Mouse (Mus musculus) kidney, postnatal 14 days (tissue): ENCODE results near the gene Rhbdl1.
A peak's percentile ranks its signal among the peaks of the same experiment; 100 is the strongest.
"Not testable (repeated sequence)": the region's sequence is repeated elsewhere in the genome, so short reads cannot be mapped to it uniquely, and the experiment has no call there.

ENCODE experiments used
- DNase-seq: peaks from one replicate; pipeline ENCODE4 v3.0.0; 2022; ENCODE audit warnings: mixed read lengths

The Rhbdl1 gene

DNA sequence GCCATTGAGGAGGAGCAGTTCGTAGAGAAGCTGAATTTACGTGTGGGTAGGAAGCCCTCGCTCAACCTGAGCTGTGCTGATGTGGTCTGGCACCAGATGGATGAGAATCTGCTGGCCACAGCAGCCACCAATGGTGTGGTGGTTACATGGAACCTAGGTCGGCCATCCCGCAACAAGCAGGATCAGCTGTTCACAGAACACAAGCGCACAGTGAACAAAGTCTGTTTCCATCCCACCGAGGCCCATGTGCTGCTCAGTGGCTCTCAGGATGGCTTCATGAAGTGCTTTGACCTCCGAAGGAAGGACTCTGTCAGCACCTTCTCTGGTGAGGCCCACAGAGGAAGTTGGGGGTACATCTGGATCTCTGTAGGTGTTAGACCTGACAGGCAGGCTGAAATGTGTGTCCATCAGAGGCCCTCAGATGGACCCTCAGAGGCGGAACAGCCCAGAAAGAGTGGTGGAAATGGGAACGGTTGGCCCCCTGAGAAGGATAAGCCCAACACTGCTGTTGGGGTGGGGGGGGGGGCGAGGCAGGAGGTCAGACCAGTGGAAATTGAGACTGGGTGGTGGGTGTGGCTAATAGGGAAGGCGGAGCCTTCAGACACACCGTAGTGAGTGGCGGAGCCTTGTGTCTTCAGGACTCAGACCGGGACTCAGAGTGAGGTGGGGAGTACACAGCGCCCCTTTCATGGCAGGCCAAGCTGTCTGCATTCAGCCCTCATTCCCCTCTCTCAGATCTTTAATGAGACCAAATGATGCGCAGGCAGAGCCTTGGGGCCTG lies 12.5 kb downstream of the Rhbdl1 start:
- no peak for DNase-seq

DNA sequence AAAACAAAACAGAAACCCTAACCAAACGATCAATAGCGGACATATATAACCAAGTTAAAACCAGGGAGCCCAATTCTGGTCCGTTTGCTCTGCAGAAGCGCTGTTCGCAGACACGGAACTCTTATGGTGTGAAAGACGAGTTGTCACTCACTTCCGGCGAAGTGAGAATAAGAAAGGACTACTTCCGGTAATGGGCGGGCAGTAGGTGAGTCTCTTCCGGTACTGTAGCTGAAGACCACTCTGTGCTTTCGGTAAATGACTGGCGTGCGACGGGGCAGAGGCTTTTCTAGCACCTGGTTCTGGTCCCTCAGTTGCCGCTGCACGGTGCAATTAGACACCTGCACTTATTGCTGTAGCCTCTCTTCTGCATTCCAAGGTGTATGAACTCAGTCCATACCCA lies 13.6 kb downstream of the Rhbdl1 start, which contains the start of gene Wdr24:
Wdr24 (plus strand) TSS at position 176 of the 400 bp plus-strand sequence.
- peak; percentile 86 for DNase-seq

- no peak for DNase-seq
These were observed 18.0 kb downstream of the Rhbdl1 start for GRCm38 (mm10) chr17:25818851-25819780.

- DNase-seq, result no peak
These were observed 19.4 kb downstream of the Rhbdl1 start for GRCm38 (mm10) chr17:25817662-25818061.

- DNase-seq, result peak; percentile 90
These were observed 23.6 kb downstream of the Rhbdl1 start for GRCm38 (mm10) chr17:25813471-25813870.

DNA sequence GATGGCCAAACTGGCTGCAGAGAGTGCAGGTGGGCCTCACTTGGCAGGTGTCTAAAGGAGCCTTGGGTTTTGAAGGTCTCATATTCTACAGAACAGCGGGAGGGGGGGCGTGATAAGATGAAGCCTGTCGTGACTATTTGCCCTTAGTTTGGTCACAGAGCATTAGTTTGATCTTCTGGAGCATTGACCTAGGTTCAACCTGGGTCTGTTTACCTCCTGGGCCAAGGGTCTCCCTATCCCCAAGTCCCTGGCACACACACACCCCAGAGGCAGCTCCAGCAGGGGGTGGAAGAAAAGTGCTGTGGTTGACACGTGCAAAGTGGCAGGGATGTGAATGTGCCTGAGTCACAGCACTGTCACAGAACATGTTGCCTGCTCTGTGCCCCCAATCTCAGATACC lies 26.2 kb downstream of the Rhbdl1 start:
- DNase-seq, result no peak

GRCm38 (mm10) chr17:25809606-25810340 lies 27.3 kb downstream of the Rhbdl1 start:
- no peak for DNase-seq

GRCm38 (mm10) chr17:25808789-25809605 lies 28.1 kb downstream of the Rhbdl1 start, which contains the start of gene Fbxl16:
Gene Fbxl16, plus strand, starts transcription at chr17:25809085.
- peak; percentile 84 for DNase-seq

DNA sequence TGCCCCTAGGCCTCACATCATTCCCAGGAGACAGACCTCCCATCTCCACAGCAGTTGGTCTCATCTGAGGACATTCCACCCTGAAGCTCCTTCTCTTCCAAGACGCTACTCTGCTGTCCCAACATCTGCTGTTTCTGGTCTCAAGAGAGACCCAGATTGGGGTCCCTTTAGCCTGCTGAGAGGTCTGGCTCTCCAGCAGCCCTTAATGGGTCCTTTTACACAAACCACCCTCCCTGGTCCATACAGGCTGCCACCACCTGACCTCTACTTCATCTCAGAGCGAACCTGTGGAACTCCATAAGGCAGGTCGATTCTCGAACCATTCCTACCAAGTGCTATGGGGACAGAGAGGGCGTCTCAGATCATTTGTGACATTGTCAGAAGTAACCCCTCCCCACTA lies 29.1 kb downstream of the Rhbdl1 start:
- no peak for DNase-seq

GRCm38 (mm10) chr17:25807452-25807851 lies 29.6 kb downstream of the Rhbdl1 start:
- DNase-seq, result not testable (repeated sequence)

- DNase-seq, result no peak
These were observed 30.6 kb downstream of the Rhbdl1 start for GRCm38 (mm10) chr17:25806507-25806906.

- DNase-seq, result no peak
These were observed 34.1 kb downstream of the Rhbdl1 start for GRCm38 (mm10) chr17:25802825-25803517.

DNA sequence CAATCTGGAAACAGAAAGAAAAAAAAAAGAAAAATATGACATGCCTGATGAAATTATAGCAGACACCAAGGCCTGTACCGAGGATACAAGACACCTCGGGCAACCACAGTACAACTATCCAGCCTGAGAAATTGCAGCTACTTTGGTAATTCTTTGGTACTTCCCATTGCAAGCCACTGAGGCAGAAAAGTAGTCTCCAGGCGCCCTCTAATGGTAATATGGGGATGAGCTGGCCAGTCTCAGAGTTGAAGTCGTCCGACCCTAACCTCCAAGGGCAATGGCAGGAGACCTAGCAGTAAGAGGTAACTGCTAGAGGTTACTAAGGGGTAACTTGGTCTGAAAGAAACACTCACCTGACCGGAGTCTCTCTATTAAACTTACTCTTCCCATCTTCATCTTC lies 36.1 kb downstream of the Rhbdl1 start:
- peak; percentile 81 for DNase-seq

- DNase-seq, result peak; percentile 93
These were observed 40.1 kb downstream of the Rhbdl1 start, which contains the start of gene Metrn for GRCm38 (mm10) chr17:25796951-25797369. Gene Metrn, minus strand, starts transcription at chr17:25797136.

DNA sequence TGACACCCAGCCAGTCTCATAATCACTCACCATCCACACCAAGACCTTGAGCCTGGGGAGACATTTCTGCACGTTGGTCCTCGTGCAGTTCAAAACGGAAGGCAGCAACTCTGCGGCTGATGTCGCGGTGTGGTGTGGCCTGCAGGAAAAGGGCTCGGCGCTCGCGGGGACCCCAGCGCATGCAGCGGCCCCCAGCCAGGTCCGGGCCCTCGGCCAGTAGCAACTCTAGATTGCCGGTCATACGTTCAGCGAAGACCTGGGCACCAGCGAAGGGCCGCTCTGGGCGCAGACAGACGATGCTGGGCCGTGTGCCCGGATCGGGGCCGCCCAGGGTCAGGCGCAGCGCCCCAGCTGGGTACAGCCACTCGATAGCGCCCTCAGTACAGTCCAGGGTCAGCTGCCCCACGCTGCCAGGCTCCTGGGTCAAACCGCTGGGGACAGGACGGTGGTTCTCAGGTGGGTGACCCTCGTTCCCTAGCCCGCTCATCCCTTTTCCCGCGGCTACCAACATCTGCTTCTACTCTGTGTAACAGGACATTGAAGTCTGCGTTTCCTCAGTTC lies 40.8 kb downstream of the Rhbdl1 start:
- peak; percentile 54 for DNase-seq

DNA sequence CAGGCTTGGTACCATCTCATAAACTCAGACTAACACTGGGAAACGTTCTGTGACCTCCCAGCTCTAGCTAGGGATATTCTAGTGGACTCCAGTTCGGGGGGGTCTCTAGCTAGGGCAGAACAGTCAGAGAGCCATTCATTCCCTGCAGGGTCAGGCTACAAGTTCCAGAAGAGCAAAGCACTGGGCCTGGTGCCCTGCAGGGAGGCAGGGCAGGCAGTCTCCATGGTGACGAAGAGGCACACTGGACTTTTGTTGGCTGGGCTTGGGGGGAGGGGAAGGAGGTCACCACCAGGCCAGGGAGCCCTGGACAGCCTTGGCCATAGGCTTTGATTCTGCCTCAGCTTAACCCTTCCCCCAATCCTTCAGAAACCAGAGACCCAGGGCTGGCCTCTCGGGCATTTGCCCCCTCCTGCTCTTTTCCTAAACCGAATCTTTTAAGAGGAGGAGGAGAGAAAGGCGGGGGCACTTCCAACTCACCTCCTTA lies 41.4 kb downstream of the Rhbdl1 start, which contains the start of gene AC134908.4:
AC134908.4 (minus strand) TSS at position 51 of the 484 bp plus-strand sequence.
- DNase-seq, result peak; percentile 80

DNA sequence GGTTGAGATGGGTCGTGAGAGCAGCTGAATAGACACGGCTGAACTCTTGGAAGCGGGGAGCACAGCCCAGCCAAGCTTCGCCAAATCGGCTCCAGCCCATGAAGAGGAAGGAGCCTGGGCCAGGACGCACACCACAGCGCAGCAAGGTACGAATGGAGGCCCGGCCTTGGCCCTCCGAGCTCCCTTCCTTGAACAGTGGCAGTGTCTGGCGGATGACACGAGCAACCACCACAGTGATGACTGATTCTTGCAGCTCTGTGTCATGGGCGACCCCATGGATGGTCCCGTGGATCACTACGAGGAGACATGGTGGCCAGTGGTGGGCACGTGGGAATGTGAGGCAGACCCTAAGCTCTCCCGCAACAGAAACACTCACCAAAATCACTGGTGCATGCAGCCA lies 42.1 kb downstream of the Rhbdl1 start:
- no peak for DNase-seq

- DNase-seq, result no peak
These were observed 42.9 kb downstream of the Rhbdl1 start for GRCm38 (mm10) chr17:25794197-25794596.

DNA sequence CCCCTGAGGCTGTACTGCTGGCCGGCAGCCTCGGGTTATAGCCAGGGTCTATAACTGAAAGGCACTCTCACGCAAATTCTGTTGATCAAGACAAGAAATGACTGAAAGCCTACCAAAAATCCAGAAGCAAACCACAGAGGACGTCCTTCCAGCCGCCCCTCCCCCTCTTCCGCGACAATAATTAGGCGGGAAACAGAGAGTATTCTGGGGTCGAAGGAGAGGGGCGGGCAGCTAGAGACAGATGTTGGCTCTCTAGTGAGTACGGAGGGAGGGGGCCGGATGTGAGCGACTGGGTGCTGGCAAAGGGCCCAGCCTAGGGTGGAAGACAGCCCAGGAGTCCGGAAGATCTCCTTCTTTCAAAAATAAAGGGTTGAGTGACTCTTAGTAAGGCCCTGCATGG lies 44.5 kb downstream of the Rhbdl1 start, which contains the start of gene Fam173a:
Fam173a (minus strand) TSS at position 287 of the 400 bp plus-strand sequence.
- DNase-seq, result peak; percentile 92

- DNase-seq, result peak; percentile 88
These were observed 45.1 kb downstream of the Rhbdl1 start for GRCm38 (mm10) chr17:25791843-25792527.
